Mouse (Mus musculus): ENCODE results near the gene Coro2b. TPM values are rescaled to one million over a fixed set of nuclear protein-coding genes. Genes with fewer than 3 reads are reported as not detected.

The Coro2b gene
- polyA plus RNA-seq, 1 experiment from 2014 or later: 24.6 TPM

DNA sequence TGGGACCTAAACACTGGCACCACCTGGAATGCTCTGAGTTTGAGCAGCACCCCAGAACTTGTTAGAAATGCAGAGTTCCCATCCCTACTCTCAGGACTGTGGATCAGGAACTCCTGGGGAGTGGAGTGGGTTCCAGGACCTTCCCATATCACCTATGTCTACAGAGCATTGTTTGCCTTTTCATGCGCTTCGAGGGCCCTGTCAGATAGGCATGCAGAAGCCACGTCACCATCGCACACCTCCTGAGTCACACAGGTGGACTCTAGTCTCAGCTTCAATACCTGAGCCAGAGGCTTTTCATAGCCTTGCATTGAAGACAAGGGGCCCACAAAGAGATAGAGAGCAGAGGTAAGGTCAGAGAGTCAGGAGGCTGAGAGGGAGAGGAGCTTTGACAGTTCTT lies 7.0 kb upstream of the Coro2b start:
- no peak overlapping the region for H3K27ac ChIP-seq (ENCODE audit: low read length)
- peaks cover 7% of the 10 kb centered on the region for H3K4me1 ChIP-seq (replicated peaks; ENCODE audit: control insufficient read depth, insufficient read depth, low read length)
- 66% methylated on average over 4 of the region's 4 CpGs for WGBS
- no peaks in the 10 kb centered on the region for H3K36me3 ChIP-seq (ENCODE audit: control insufficient read depth, insufficient read depth, low read length)
- ATAC-seq (ENCODE audit: low read depth): no peak
- no peaks in the 10 kb centered on the region for H3K9me3 ChIP-seq (ENCODE audit: control insufficient read depth, low read length)
- H3K4me2 ChIP-seq (ENCODE audit: low read depth, low read length): no peak overlapping the region
- no peak overlapping the region for H3K4me3 ChIP-seq (ENCODE audit: low read length)
- H3K9ac ChIP-seq (ENCODE audit: low read length): no peak overlapping the region
- H3K27me3 ChIP-seq (ENCODE audit: control insufficient read depth, insufficient read depth, low read depth, low read length): no peaks in the 10 kb centered on the region

GRCm38 (mm10) chr9:62541606-62542005 lies 4.8 kb upstream of the Coro2b start:
- H3K27ac ChIP-seq (ENCODE audit: low read length): no peak overlapping the region
- ATAC-seq (ENCODE audit: low read depth): no peak
- no peaks in the 10 kb centered on the region for H3K36me3 ChIP-seq (ENCODE audit: control insufficient read depth, insufficient read depth, low read length)
- peaks cover 17% of the 10 kb centered on the region for H3K4me1 ChIP-seq (replicated peaks; ENCODE audit: control insufficient read depth, insufficient read depth, low read length)
- WGBS: 66% methylated on average over 10 of the region's 10 CpGs
- H3K4me3 ChIP-seq (ENCODE audit: low read length): no peak overlapping the region
- no peak overlapping the region for H3K9ac ChIP-seq (ENCODE audit: low read length)
- no peak overlapping the region for H3K4me2 ChIP-seq (ENCODE audit: low read depth, low read length)
- H3K27me3 ChIP-seq (ENCODE audit: control insufficient read depth, insufficient read depth, low read depth, low read length): no peaks in the 10 kb centered on the region
- no peaks in the 10 kb centered on the region for H3K9me3 ChIP-seq (ENCODE audit: control insufficient read depth, low read length)

DNA sequence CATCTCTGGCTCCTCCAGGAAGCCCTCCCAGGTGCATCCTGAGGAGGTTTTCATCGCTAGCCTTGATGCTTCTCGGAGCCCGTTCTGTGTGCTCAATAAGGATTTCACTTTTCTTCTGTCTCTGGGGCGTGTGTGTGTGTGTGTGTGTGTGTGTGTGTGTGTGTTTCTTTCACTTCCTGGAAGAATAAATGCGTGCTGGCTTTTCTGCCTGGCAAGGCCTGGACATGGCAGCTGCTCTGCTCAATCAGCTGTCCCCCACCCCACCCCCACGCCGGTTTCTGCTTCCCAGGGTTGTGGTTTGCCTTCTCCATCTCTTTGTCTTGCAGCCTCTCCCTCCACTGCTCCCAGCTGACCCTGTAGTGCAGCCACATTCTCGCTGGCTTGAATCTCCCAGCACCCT lies 4.3 kb upstream of the Coro2b start:
- no peak overlapping the region for H3K9ac ChIP-seq (ENCODE audit: low read length)
- 40% methylated on average over 8 of the region's 8 CpGs for WGBS
- no peak overlapping the region for H3K4me2 ChIP-seq (ENCODE audit: low read depth, low read length)
- H3K9me3 ChIP-seq (ENCODE audit: control insufficient read depth, low read length): no peaks in the 10 kb centered on the region
- H3K4me1 ChIP-seq (replicated peaks; ENCODE audit: control insufficient read depth, insufficient read depth, low read length): peaks cover 17% of the 10 kb centered on the region
- ATAC-seq (ENCODE audit: low read depth): no peak
- no peaks in the 10 kb centered on the region for H3K36me3 ChIP-seq (ENCODE audit: control insufficient read depth, insufficient read depth, low read length)
- H3K27me3 ChIP-seq (ENCODE audit: control insufficient read depth, insufficient read depth, low read depth, low read length): no peaks in the 10 kb centered on the region
- H3K27ac ChIP-seq (ENCODE audit: low read length): 0 out of 2 replicates have a peak overlapping the region, but pooled peaks have one; percentile 24
- no peak overlapping the region for H3K4me3 ChIP-seq (ENCODE audit: low read length)

- WGBS: 53% methylated on average over 10 of the region's 10 CpGs
- H3K27ac ChIP-seq (ENCODE audit: low read length): 0 out of 2 replicates have a peak overlapping the region, but pooled peaks have one; percentile 24
Measured at GRCm38 (mm10) chr9:62540736-62541135, 3.9 kb upstream of the Coro2b start.

DNA sequence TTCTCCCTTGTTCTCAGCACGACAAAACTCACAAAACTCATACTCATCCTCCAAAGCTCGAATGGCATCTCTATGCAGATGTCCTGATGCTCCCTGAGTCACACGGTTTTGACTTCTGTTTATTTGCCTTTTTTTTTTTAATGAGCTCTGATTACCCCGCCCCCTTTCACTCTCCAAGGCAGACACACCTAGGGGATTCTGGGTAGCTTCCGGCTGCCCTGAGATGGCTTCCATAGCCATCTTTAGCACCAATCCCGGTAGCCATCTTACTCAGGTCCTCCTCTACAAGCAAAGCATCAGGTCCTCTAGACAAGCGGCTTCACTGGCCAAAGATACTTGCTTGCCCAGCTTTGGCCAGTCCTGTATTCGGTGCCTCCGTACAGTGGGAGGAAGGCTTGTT lies 3.3 kb upstream of the Coro2b start:
- Histone ChIP-seq H3K4me3 (ENCODE audit: low read length) (no peak overlapping the region), H3K4me1 (replicated peaks; ENCODE audit: control insufficient read depth, insufficient read depth, low read length) (peaks cover 26% of the 10 kb centered on the region), H3K9me3 (ENCODE audit: control insufficient read depth, low read length) (no peaks in the 10 kb centered on the region), H3K4me2 (ENCODE audit: low read depth, low read length) (no peak overlapping the region), H3K27ac (ENCODE audit: low read length) (no peak overlapping the region), H3K27me3 (ENCODE audit: control insufficient read depth, insufficient read depth, low read depth, low read length) (no peaks in the 10 kb centered on the region), H3K36me3 (ENCODE audit: control insufficient read depth, insufficient read depth, low read length) (no peaks in the 10 kb centered on the region), H3K9ac (ENCODE audit: low read length) (no peak overlapping the region)
- WGBS: 77% methylated on average over 9 of the region's 9 CpGs
- no peak for ATAC-seq (ENCODE audit: low read depth)

More at GRCm38 (mm10) chr9:62540736-62541135, 3.9 kb upstream of the Coro2b start:
- H3K4me1 ChIP-seq (replicated peaks; ENCODE audit: control insufficient read depth, insufficient read depth, low read length): peaks cover 21% of the 10 kb centered on the region
- H3K9me3 ChIP-seq (ENCODE audit: control insufficient read depth, low read length): no peaks in the 10 kb centered on the region
- no peak for ATAC-seq (ENCODE audit: low read depth)
- no peaks in the 10 kb centered on the region for H3K27me3 ChIP-seq (ENCODE audit: control insufficient read depth, insufficient read depth, low read depth, low read length)
- no peak overlapping the region for H3K4me2 ChIP-seq (ENCODE audit: low read depth, low read length)
- H3K36me3 ChIP-seq (ENCODE audit: control insufficient read depth, insufficient read depth, low read length): no peaks in the 10 kb centered on the region
- no peak overlapping the region for H3K4me3 ChIP-seq (ENCODE audit: low read length)
- H3K9ac ChIP-seq (ENCODE audit: low read length): no peak overlapping the region; the same call in 1 of the 2 replicates

GRCm38 (mm10) chr9:62539251-62539711 lies 2.4 kb upstream of the Coro2b start:
- Histone ChIP-seq H3K4me2 (ENCODE audit: low read depth, low read length) (no peak overlapping the region), H3K9me3 (ENCODE audit: control insufficient read depth, low read length) (no peaks in the 10 kb centered on the region), H3K4me1 (replicated peaks; ENCODE audit: control insufficient read depth, insufficient read depth, low read length) (peaks cover 29% of the 10 kb centered on the region), H3K36me3 (ENCODE audit: control insufficient read depth, insufficient read depth, low read length) (no peaks in the 10 kb centered on the region), H3K4me3 (ENCODE audit: low read length) (no peak overlapping the region), H3K9ac (ENCODE audit: low read length) (no peak overlapping the region), H3K27me3 (ENCODE audit: control insufficient read depth, insufficient read depth, low read depth, low read length) (no peaks in the 10 kb centered on the region), H3K27ac (ENCODE audit: low read length) (no peak overlapping the region)
- ATAC-seq (ENCODE audit: low read depth): no peak
- WGBS: 79% methylated on average over 9 of the region's 9 CpGs

- H3K9me3 ChIP-seq (ENCODE audit: control insufficient read depth, low read length): no peaks in the 10 kb centered on the region
- no peak overlapping the region for H3K4me2 ChIP-seq (ENCODE audit: low read depth, low read length)
- H3K27me3 ChIP-seq (ENCODE audit: control insufficient read depth, insufficient read depth, low read depth, low read length): no peaks in the 10 kb centered on the region
- H3K27ac ChIP-seq (ENCODE audit: low read length): peak overlapping the region; percentile 93; the same call in 1 of the 2 replicates
- H3K36me3 ChIP-seq (ENCODE audit: control insufficient read depth, insufficient read depth, low read length): no peaks in the 10 kb centered on the region
- WGBS: 60% methylated on average over 6 of the region's 6 CpGs
- H3K9ac ChIP-seq (ENCODE audit: low read length): no peak overlapping the region
- no peak overlapping the region for H3K4me3 ChIP-seq (ENCODE audit: low read length)
- peaks cover 35% of the 10 kb centered on the region for H3K4me1 ChIP-seq (replicated peaks; ENCODE audit: control insufficient read depth, insufficient read depth, low read length)
- ATAC-seq (ENCODE audit: low read depth): no peak
Measured at GRCm38 (mm10) chr9:62537941-62538340, 1.1 kb upstream of the Coro2b start.

- H3K9ac ChIP-seq (ENCODE audit: low read length): peak overlapping the region; percentile 88
- WGBS: 1% methylated on average over 29 of the region's 29 CpGs
- ATAC-seq (ENCODE audit: low read depth): peak; percentile 21; the same call in 1 of the 2 replicates
- H3K27ac ChIP-seq (ENCODE audit: low read length): peak overlapping the region; percentile 93
- peak overlapping the region; percentile 88 for H3K4me2 ChIP-seq (ENCODE audit: low read depth, low read length)
- H3K4me3 ChIP-seq (ENCODE audit: low read length): peak overlapping the region; percentile 78
- no peaks in the 10 kb centered on the region for H3K36me3 ChIP-seq (ENCODE audit: control insufficient read depth, insufficient read depth, low read length)
- H3K4me1 ChIP-seq (replicated peaks; ENCODE audit: control insufficient read depth, insufficient read depth, low read length): peaks cover 49% of the 10 kb centered on the region
- H3K9me3 ChIP-seq (ENCODE audit: control insufficient read depth, low read length): no peaks in the 10 kb centered on the region
- no peaks in the 10 kb centered on the region for H3K27me3 ChIP-seq (ENCODE audit: control insufficient read depth, insufficient read depth, low read depth, low read length)
Measured at GRCm38 (mm10) chr9:62536119-62536654, 657 bp downstream of the Coro2b start.

DNA sequence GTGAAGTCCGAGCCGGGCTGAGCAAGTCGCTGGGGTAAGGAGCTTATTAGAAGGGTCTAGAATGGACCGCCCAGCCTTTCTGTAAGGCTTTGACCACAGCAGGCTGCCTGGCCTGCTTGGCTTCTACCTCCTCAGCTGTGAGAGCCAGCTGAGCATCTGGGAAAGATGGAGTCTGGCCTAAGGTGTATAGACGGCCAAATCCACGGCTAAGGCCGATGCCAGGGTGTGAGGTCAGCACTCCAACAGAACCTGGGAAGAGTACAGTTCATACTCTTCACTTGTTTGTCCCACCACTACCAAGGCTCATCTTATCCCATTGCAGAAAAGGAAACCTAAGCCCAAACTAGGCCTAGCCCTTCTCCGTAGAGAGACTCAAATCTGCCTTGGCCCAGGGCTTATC lies 1.3 kb downstream of the Coro2b start:
- Histone ChIP-seq H3K4me1 (replicated peaks; ENCODE audit: control insufficient read depth, insufficient read depth, low read length) (peaks cover 47% of the 10 kb centered on the region), H3K9ac (ENCODE audit: low read length) (peak overlapping the region; percentile 88), H3K27me3 (ENCODE audit: control insufficient read depth, insufficient read depth, low read depth, low read length) (no peaks in the 10 kb centered on the region), H3K27ac (ENCODE audit: low read length) (no peak overlapping the region), H3K36me3 (ENCODE audit: control insufficient read depth, insufficient read depth, low read length) (no peaks in the 10 kb centered on the region), H3K4me2 (ENCODE audit: low read depth, low read length) (peak overlapping the region; percentile 88), H3K4me3 (ENCODE audit: low read length) (peak overlapping the region; percentile 78), H3K9me3 (ENCODE audit: control insufficient read depth, low read length) (no peaks in the 10 kb centered on the region)
- ATAC-seq (ENCODE audit: low read depth): no peak
- 74% methylated on average over 8 of the region's 8 CpGs for WGBS

All from lung, embryonic 16.5 days (tissue).